Mouse (Mus musculus): ENCODE results near the gene Als2.

Als2 gene

GRCm38 (mm10) chr1:59166232-59166905 lies 70.7 kb downstream of the Als2 start:
- in situ Hi-C loops (cut with MboI) = no loop called here

GRCm38 (mm10) chr1:59163918-59164317 lies 73.1 kb downstream of the Als2 start:
- in situ Hi-C loops (cut with MboI) = no loop called here

GRCm38 (mm10) chr1:59163030-59163461 lies 74.0 kb downstream of the Als2 start, which contains the start of gene Mpp4:
Gene Mpp4, minus strand, starts transcription at chr1:59163389.
- in situ Hi-C loops (cut with MboI) = no loop called here

GRCm38 (mm10) chr1:59162309-59163024 lies 74.6 kb downstream of the Als2 start:
- in situ Hi-C loops (cut with MboI) = no loop called here

- in situ Hi-C loops (cut with MboI) = no loop called here
Observed at GRCm38 (mm10) chr1:59161396-59161795, 75.6 kb downstream of the Als2 start.

- in situ Hi-C loops (cut with MboI) = no loop called here
Observed at GRCm38 (mm10) chr1:59160871-59161270, 76.2 kb downstream of the Als2 start.

GRCm38 (mm10) chr1:59159136-59159535 lies 77.9 kb downstream of the Als2 start:
- in situ Hi-C loops (cut with MboI) = no loop called here

GRCm38 (mm10) chr1:59158498-59158897 lies 78.5 kb downstream of the Als2 start:
- in situ Hi-C loops (cut with MboI) = no loop called here

- in situ Hi-C loops (cut with MboI) = no loop called here
Observed at GRCm38 (mm10) chr1:59157846-59158245, 79.2 kb downstream of the Als2 start.

GRCm38 (mm10) chr1:59152346-59152745 lies 84.7 kb downstream of the Als2 start:
- in situ Hi-C loops (cut with MboI) = no loop called here

GRCm38 (mm10) chr1:59150542-59150941 lies 86.5 kb downstream of the Als2 start:
- in situ Hi-C loops (cut with MboI) = no loop called here

- in situ Hi-C loops (cut with MboI) = loop anchor here (25.0 kb wide), 1 partner anchor 382 kb away; no protein-coding TSS in a partner anchor
Observed at GRCm38 (mm10) chr1:59144543-59144942, 92.5 kb downstream of the Als2 start.

GRCm38 (mm10) chr1:59142809-59143208 lies 94.2 kb downstream of the Als2 start:
- in situ Hi-C loops (cut with MboI) = loop anchor here (25.0 kb wide), 1 partner anchor 381 kb away; no protein-coding TSS in a partner anchor

- in situ Hi-C loops (cut with MboI) = loop anchor here (25.0 kb wide), 1 partner anchor 372 kb away; no protein-coding TSS in a partner anchor
Observed at GRCm38 (mm10) chr1:59134419-59134818, 102.6 kb downstream of the Als2 start.

GRCm38 (mm10) chr1:59128879-59129278 lies 108.2 kb downstream of the Als2 start:
- in situ Hi-C loops (cut with MboI) = loop anchor here (25.0 kb wide), 1 partner anchor 367 kb away; no protein-coding TSS in a partner anchor

- in situ Hi-C loops (cut with MboI) = loop anchor here (25.0 kb wide), 1 partner anchor 363 kb away; no protein-coding TSS in a partner anchor
Observed at GRCm38 (mm10) chr1:59125558-59125957, 111.5 kb downstream of the Als2 start.

GRCm38 (mm10) chr1:59119720-59120457 lies 117.1 kb downstream of the Als2 start, which contains the start of gene Tmem237:
Gene Tmem237, minus strand, starts transcription at chr1:59120408.
- in situ Hi-C loops (cut with MboI) = no loop called here
